ENCODE assay signal across 34 mouse cellular contexts in genomic region chr16:38571481-38571880, GRCm38 (mm10).
"Had no signal": no experiment of that assay in that cellular context is flagged by ENCODE, and none has a peak within 500 bp of the region (broad histone marks: within the 10 kb centered on the region; RNA-seq: fewer than 3 reads in every experiment).

No protein-coding gene starts in this region.

- H3K4me3 ChIP-seq: heart, embryonic 10.5 days; heart, embryonic 12.5 days; heart, embryonic 13.5 days; heart, embryonic 15.5 days; hindbrain, embryonic 10.5 days; hindbrain, embryonic 12.5 days; hindbrain, embryonic 13.5 days; hindbrain, embryonic 15.5 days; intestine, embryonic 15.5 days; kidney, embryonic 15.5 days; layer of hippocampus, adult 2 months had no signal

- H3K27ac ChIP-seq: heart, embryonic 10.5 days; heart, embryonic 13.5 days; heart, embryonic 15.5 days; hindbrain, embryonic 10.5 days; hindbrain, embryonic 12.5 days; hindbrain, embryonic 13.5 days; hindbrain, embryonic 14.5 days; hindbrain, embryonic 15.5 days; hindbrain, postnatal 0 days; intestine, embryonic 15.5 days; kidney, embryonic 15.5 days; kidney, postnatal 0 days; layer of hippocampus, adult 2 months had no signal

- H3K9me3 ChIP-seq: heart, embryonic 10.5 days; heart, embryonic 12.5 days; heart, embryonic 13.5 days; heart, embryonic 15.5 days; hindbrain, embryonic 10.5 days; hindbrain, embryonic 12.5 days; hindbrain, embryonic 13.5 days; hindbrain, embryonic 15.5 days; intestine, embryonic 15.5 days; kidney, embryonic 15.5 days had no signal

- H3K4me2 ChIP-seq: heart, embryonic 12.5 days; heart, embryonic 13.5 days; heart, embryonic 15.5 days; hindbrain, embryonic 12.5 days; hindbrain, embryonic 13.5 days; hindbrain, embryonic 14.5 days; hindbrain, embryonic 15.5 days; intestine, embryonic 15.5 days; kidney, embryonic 15.5 days had no signal

- H3K27me3 ChIP-seq: heart, embryonic 12.5 days; heart, embryonic 13.5 days; heart, embryonic 15.5 days; hindbrain, embryonic 12.5 days; hindbrain, embryonic 13.5 days; hindbrain, embryonic 15.5 days; intestine, embryonic 15.5 days; kidney, embryonic 15.5 days had no signal

- H3K9ac ChIP-seq: heart, embryonic 12.5 days; heart, embryonic 13.5 days; heart, embryonic 15.5 days; hindbrain, embryonic 12.5 days; hindbrain, embryonic 13.5 days; hindbrain, embryonic 14.5 days; hindbrain, embryonic 15.5 days; intestine, embryonic 15.5 days; kidney, embryonic 15.5 days had no signal

- H3K4me1 ChIP-seq: heart, embryonic 10.5 days; heart, embryonic 12.5 days; heart, embryonic 13.5 days; heart, embryonic 15.5 days; hindbrain, embryonic 10.5 days; hindbrain, embryonic 12.5 days; hindbrain, embryonic 13.5 days; hindbrain, embryonic 15.5 days; intestine, embryonic 15.5 days; kidney, embryonic 15.5 days had no signal

- DNase-seq: heart, postnatal 10 days; heart, postnatal 14 days; heart, postnatal 36 days; heart, postnatal 4 days; kidney, adult 11 months; kidney, adult 18-20 months; kidney, adult 2 months; kidney, adult 8-10 months; kidney, adult 9 months; kidney, postnatal 10 days; kidney, postnatal 14 days; kidney, postnatal 25 days; kidney, postnatal 36 days; kidney, postnatal 4 days; layer of hippocampus, adult 9-11 months; layer of hippocampus, postnatal 36 days had no signal

- ATAC-seq: hindbrain, embryonic 16.5 days; hindbrain, postnatal 0 days; inflammation-experienced regulatory T-cells, adult 6 months; intestine, embryonic 15.5 days; intestine, embryonic 16.5 days; intestine, postnatal 0 days had no signal
